Mouse (Mus musculus) embryonic facial prominence, embryonic 11.5 days (tissue): Measurements from ENCODE around the gene Kcnip3. TPM values are rescaled to one million over a fixed set of nuclear protein-coding genes. Genes with fewer than 3 reads are reported as not detected.

Experiments
- ATAC-seq: fragments of 200-750 bp; cut with Nextera tagmentation; replicated peaks from 2 replicates; pipeline ENCODE4 v1.8.0; 2017; ENCODE audit warnings: low read depth; ENCODE audit not compliant: insufficient number of reproducible peaks, low FRiP score, low TSS enrichment
- DNase-seq: peaks from one replicate; pipeline ENCODE4 v3.0.0-alpha.2; 2015; ENCODE audit warnings: low spot score
- H3K27ac ChIP-seq: fragments of 300-500 bp; sonication (generic); replicated peaks from 2 replicates; pipeline ENCODE4 v1.5.1; 2014; ENCODE audit warnings: mild to moderate bottlenecking, low read depth, low read length, control low read depth
- H3K27me3 ChIP-seq: fragments of 300-500 bp; sonication (generic); 2 replicates; pipeline ENCODE4 v1.6.1; 2014; ENCODE audit warnings: mild to moderate bottlenecking, low read length, moderate library complexity, mixed read lengths; ENCODE audit not compliant: control insufficient read depth, insufficient read depth
- H3K36me3 ChIP-seq: fragments of 300-500 bp; sonication (generic); replicated peaks from 2 replicates; pipeline ENCODE4 v1.6.1; 2014; ENCODE audit warnings: low read depth, mild to moderate bottlenecking, low read length, moderate library complexity, mixed read lengths; ENCODE audit not compliant: control insufficient read depth, insufficient read depth
- H3K4me1 ChIP-seq: fragments of 300-500 bp; sonication (generic); 2 replicates; pipeline ENCODE4 v1.6.1; 2014; ENCODE audit warnings: low read length, mixed read lengths; ENCODE audit not compliant: control insufficient read depth, insufficient read depth
- H3K4me2 ChIP-seq: fragments of 300-500 bp; sonication (generic); 2 replicates; pipeline ENCODE4 v1.6.1; 2014; ENCODE audit warnings: low read depth, mild to moderate bottlenecking, control low read depth, low read length, moderate library complexity
- H3K4me3 ChIP-seq: fragments of 300-500 bp; sonication (generic); 2 replicates; pipeline ENCODE4 v1.5.1; 2014; ENCODE audit warnings: low read depth, low read length, control low read depth
- H3K9ac ChIP-seq: fragments of 300-500 bp; sonication (generic); replicated peaks from 2 replicates; pipeline ENCODE4 v1.6.1; 2014; ENCODE audit warnings: mild to moderate bottlenecking, control low read depth, low read length
- H3K9me3 ChIP-seq: fragments of 300-500 bp; sonication (generic); replicated peaks from 2 replicates; pipeline ENCODE4 v1.6.1; 2016; ENCODE audit warnings: mild to moderate bottlenecking, low read length, inconsistent platforms, mixed read lengths; ENCODE audit not compliant: control insufficient read depth
- WGBS: fragments of 180-500 bp; shearing (Covaris S2); extraction: QIAGEN DNeasy Blood & Tissue Kit; methylation state at CpG from one replicate; pipeline ENCODE4 v1.1.7; 2014; 5-methylcytosine and 5-hydroxymethylcytosine counted together
- polyA plus RNA-seq: library from polyadenylated mRNA; unstranded; fragments of >200 nt; fragmentation: Nextera tagmentation; extraction: Ambion mirVana; gene quantifications from 2 replicates; pipeline ENCODE4 v1.2.1, GENCODE M21; 2014

The Kcnip3 gene
- polyA plus RNA-seq, 1 experiment from 2014 or later = 2.8 TPM

DNA sequence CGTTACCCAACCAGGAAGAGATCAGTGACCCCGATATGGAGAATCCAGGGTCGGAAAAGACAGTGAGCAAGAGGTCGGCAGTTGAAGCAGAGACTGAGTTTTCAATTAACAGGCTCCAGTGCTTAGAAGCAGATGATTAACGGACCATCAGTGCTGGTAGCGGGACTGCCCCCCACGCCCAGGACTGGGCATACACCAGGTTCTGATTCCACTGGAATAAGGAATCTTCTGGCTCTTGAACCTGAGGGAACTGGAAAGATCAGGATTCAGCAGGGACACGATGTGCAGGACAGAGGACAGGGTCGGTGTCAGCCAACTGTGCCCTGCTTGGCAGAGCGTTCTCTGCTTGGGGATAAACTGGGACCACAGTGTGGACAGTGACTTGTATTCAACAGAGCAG lies 106.1 kb downstream of the Kcnip3 start:
- Histone ChIP-seq H3K4me1 (no peaks in the 10 kb centered on the region), H3K27me3 (no peaks in the 10 kb centered on the region), H3K4me3 (no peak overlapping the region), H3K9me3 (no peaks in the 10 kb centered on the region), H3K4me2 (no peak overlapping the region), H3K27ac (no peak overlapping the region), H3K36me3 (no peaks in the 10 kb centered on the region), H3K9ac (no peak overlapping the region)
- DNase-seq (no peak), ATAC-seq (no peak)
- WGBS = 80% methylated on average over 10 of the region's 10 CpGs

DNA sequence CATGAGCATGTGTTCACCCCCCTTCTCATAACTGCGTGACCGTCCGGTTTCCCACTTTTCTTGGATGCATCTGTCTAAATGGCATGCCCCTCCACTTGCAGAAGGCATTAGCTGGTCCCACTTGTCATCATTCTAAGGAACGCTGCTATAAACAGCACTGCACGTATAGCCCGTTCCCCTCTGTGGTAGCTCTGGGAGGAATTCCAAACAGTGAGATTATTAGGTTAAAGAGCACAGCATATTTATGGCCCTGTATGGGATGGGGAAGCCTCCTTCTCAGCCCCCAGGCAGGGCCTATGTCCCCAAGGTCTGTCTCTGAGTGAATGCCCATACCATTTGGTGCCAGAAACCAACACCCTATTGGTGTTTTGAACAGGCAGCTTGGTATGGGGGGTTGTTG lies 110.8 kb downstream of the Kcnip3 start:
- no peak for DNase-seq
- WGBS = 91% methylated on average over 6 of the region's 6 CpGs
- no peak overlapping the region for H3K4me2 ChIP-seq
- H3K4me3 ChIP-seq = no peak overlapping the region
- H3K9ac ChIP-seq = no peak overlapping the region
- H3K4me1 ChIP-seq = no peaks in the 10 kb centered on the region
- no peak for ATAC-seq
- H3K9me3 ChIP-seq = no peaks in the 10 kb centered on the region
- H3K36me3 ChIP-seq = no peaks in the 10 kb centered on the region
- no peak overlapping the region for H3K27ac ChIP-seq
- H3K27me3 ChIP-seq = no peaks in the 10 kb centered on the region

Other genes with a start within 250 kb of the Kcnip3 start
- gene Dusp2, start 185.9 kb downstream of the Kcnip3 start, polyA plus RNA-seq = 4.2 and 4.4 TPM in 2 replicates
- gene Astl, start 183.5 kb downstream of the Kcnip3 start, polyA plus RNA-seq = 0.10 and 0.11 TPM in 2 replicates
- gene Adra2b, start 158.9 kb downstream of the Kcnip3 start, polyA plus RNA-seq = 1.9 TPM in 2 replicates
- 0.31 TPM in 1 of 2 replicates, not detected in the other for gene Gpat2, start 96.9 kb downstream of the Kcnip3 start, polyA plus RNA-seq
- 24.0 and 24.8 TPM in 2 replicates for gene Fahd2a, start 77.5 kb downstream of the Kcnip3 start, polyA plus RNA-seq
- gene Prom2, start 19.4 kb upstream of the Kcnip3 start, polyA plus RNA-seq = 1.6 and 1.9 TPM in 2 replicates
- 7.5 and 8.3 TPM in 2 replicates for gene Zfp661, start 65.0 kb upstream of the Kcnip3 start, polyA plus RNA-seq
- 152 and 165 TPM in 2 replicates for gene Mrps5, start 65.1 kb upstream of the Kcnip3 start, polyA plus RNA-seq
- gene Mal, start 134.6 kb upstream of the Kcnip3 start, polyA plus RNA-seq = 0.13 and 0.41 TPM in 2 replicates
- 1.1 and 1.4 TPM in 2 replicates for gene Mall, start 207.8 kb upstream of the Kcnip3 start, polyA plus RNA-seq